Mouse (Mus musculus) G1E (cell line): Measurements from ENCODE around the gene Tbk1. TPM values are rescaled to one million over a fixed set of nuclear protein-coding genes. Genes with fewer than 3 reads are reported as not detected.

Source experiments
- ATAC-seq: 2 replicates; pipeline ENCODE4 v1.8.0; 2016; ENCODE audit warnings: mild to moderate bottlenecking; ENCODE audit not compliant: insufficient number of reproducible peaks, poor library complexity, low FRiP score, severe bottlenecking; ENCODE audit errors: extremely low read depth
- DNase-seq: peaks from one replicate; pipeline ENCODE4 v3.0.0; 2012; ENCODE audit warnings: low spot score
- H3K27me3 ChIP-seq: 2 replicates; pipeline ENCODE4 v1.6.1; 2012; ENCODE audit warnings: mild to moderate bottlenecking, low read length, inconsistent platforms; ENCODE audit not compliant: insufficient read depth
- H3K36me3 ChIP-seq: replicated peaks from 2 replicates; pipeline ENCODE3; 2012; ENCODE audit warnings: mild to moderate bottlenecking, inconsistent platforms
- H3K4me1 ChIP-seq: 2 replicates; pipeline ENCODE4 v1.6.1; 2012; ENCODE audit warnings: low read depth, low read length, inconsistent platforms, mixed read lengths; ENCODE audit not compliant: insufficient read depth
- H3K4me3 ChIP-seq: 2 replicates; pipeline ENCODE4 v1.5.1; 2012; ENCODE audit warnings: low read depth, mild to moderate bottlenecking, inconsistent platforms, low read length, moderate library complexity, mixed read lengths
- H3K9me3 ChIP-seq: replicated peaks from 2 replicates; pipeline ENCODE4 v1.6.1; 2012; ENCODE audit warnings: inconsistent platforms
- CTCF ChIP-seq: IDR thresholded peaks from 2 replicates; pipeline ENCODE4 v1.5.1; 2012; ENCODE audit warnings: low read depth, low read length, inconsistent platforms, mixed read lengths
- GATA1 ChIP-seq: IDR thresholded peaks from 2 replicates; pipeline ENCODE4 v1.6.1; 2012; ENCODE audit warnings: borderline replicate concordance, low read length, inconsistent platforms, mixed read lengths
- GATA2 ChIP-seq: IDR thresholded peaks from 2 replicates; pipeline ENCODE4 v1.6.1; 2012; ENCODE audit warnings: low read depth, low read length, inconsistent platforms, borderline replicate concordance
- POLR2AphosphoS5 ChIP-seq: IDR thresholded peaks from 2 replicates; pipeline ENCODE4 v1.6.1; 2012; ENCODE audit warnings: low read depth, low read length, inconsistent platforms; ENCODE audit not compliant: insufficient replicate concordance
- TAL1 ChIP-seq: conservative IDR thresholded peaks from 2 replicates; pipeline ENCODE4 v1.6.1; 2012; ENCODE audit warnings: low read depth, low read length, inconsistent platforms, mixed read lengths
- polyA plus RNA-seq: library from polyadenylated mRNA; stranded (reverse); fragments of >175 nt; gene quantifications from 2 replicates; pipeline ENCODE4 v1.2.3, GENCODE M21; 2012
- total RNA-seq, 2 experiments: library from RNA; stranded (forward) in 1 of 2; stranded (reverse) in 1 of 2; fragments of 200-1000 nt in 1 of 2; fragments of >200 nt in 1 of 2; fragmentation: Nextera tagmentation in 1 of 2; gene quantifications; 2 replicates each; pipeline ENCODE4 v1.2.3; 2014 to 2017

Gene Tbk1
- total and polyA plus RNA-seq, 3 experiments, result 6.8 to 107 (median 96.3) TPM

DNA sequence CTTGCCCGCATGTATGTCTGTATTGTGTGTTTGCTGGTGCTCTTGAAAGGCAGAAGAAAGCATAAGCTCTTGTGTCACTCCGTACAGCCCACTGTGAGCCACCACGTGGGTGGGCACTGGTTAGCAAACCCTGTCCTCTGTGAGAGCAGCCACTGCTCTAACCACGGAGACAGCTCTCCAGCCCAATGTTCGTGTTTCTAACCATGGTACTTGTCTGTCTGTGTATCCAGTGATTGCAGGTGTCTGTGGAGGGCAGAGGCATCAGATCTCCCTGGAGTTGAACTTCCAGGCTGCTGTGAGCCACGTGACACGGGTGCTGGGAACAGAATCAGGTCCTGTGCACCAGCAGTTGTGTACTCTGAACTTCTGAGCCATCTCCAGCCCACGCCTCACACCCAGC, 4.3 kb downstream of the Tbk1 start:
- DNase-seq, result no peak
- peaks cover 6% of the 10 kb centered on the region for H3K9me3 ChIP-seq
- TF ChIP-seq POLR2AphosphoS5 (no peak), TAL1 (no peak), GATA1 (no peak)
- peaks cover 62% of the 10 kb centered on the region for H3K36me3 ChIP-seq
- H3K4me1 ChIP-seq, result peaks cover 41% of the 10 kb centered on the region
- H3K27me3 ChIP-seq, result no peaks in the 10 kb centered on the region
- no peak for ATAC-seq
- H3K4me3 ChIP-seq, result no peak overlapping the region

DNA sequence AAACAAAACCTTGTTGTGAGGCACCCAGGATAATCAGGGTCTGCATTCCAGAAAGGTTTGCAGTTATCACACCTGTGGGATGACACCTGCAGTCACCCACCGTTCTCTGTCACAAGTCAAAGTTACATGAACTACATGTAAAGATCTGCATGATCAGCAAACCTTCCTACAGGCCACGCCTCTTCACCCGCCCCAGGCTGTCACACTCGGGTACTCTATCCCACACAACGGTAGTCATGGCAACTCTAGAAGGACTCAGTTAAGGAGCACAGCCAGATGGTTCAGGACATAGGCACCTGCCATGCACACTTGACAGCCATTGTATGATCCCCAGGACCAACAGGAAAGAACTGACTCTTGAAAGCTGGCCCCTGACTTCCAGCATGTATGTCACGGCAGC, 5.2 kb downstream of the Tbk1 start:
- H3K4me1 ChIP-seq, result peaks cover 40% of the 10 kb centered on the region
- no peak for DNase-seq
- no peak overlapping the region for H3K4me3 ChIP-seq
- H3K9me3 ChIP-seq, result peaks cover 6% of the 10 kb centered on the region
- TF ChIP-seq CTCF (no peak), TAL1 (no peak), POLR2AphosphoS5 (no peak), GATA2 (no peak), GATA1 (no peak)
- H3K27me3 ChIP-seq, result no peaks in the 10 kb centered on the region
- peaks cover 64% of the 10 kb centered on the region for H3K36me3 ChIP-seq
- no peak for ATAC-seq

DNA sequence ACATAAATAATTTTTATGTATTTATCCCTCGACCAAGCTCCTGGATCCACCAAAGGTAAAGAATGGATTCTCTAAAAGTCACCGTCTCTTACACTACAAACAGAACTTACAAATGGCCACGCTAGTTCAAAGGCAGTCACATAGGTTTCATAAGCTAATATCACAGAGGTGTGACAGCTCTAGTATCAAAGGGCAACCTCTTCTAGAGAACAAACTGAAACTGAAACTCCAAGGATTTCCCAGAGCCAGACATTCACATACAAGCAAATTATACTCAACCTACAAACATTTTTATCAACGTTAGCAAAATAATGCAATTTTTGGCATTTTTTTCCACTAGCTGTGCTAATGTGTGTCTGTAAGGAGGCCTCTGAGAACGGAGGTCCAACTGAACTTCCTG, 6.2 kb downstream of the Tbk1 start:
- no peaks in the 10 kb centered on the region for H3K27me3 ChIP-seq
- ATAC-seq (no peak), DNase-seq (no peak)
- no peak overlapping the region for H3K4me3 ChIP-seq
- no peak for TF ChIP-seq CTCF
- no peak for TF ChIP-seq GATA1
- peaks cover 6% of the 10 kb centered on the region for H3K9me3 ChIP-seq
- H3K36me3 ChIP-seq, result peaks cover 74% of the 10 kb centered on the region
- peaks cover 35% of the 10 kb centered on the region for H3K4me1 ChIP-seq

DNA sequence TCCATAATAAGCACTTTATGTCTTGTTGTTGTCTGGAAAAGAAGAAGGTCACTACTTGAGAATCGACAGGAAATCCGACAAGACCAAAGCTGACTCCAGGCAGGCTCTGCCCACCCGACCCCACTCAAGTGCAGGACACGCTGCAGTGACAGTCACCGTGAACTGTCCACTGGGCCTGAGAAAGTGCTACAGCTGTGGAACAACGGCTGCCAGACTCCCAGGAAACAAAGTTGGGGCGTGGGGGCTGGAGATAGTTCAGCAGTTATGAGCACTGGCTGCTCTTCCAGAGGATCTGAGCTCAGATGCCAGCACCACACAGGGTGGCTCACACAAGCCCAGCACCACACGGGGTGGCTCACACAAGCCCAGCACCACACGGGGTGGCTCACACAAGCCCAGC, 10.2 kb downstream of the Tbk1 start:
- DNase-seq, result no peak
- Histone ChIP-seq H3K36me3 (peaks cover 66% of the 10 kb centered on the region), H3K9me3 (peaks cover 12% of the 10 kb centered on the region), H3K4me1 (peaks cover 11% of the 10 kb centered on the region; the same call in 1 of the 2 replicates), H3K27me3 (no peaks in the 10 kb centered on the region), H3K4me3 (no peak overlapping the region)
- no peak for ATAC-seq
- no peak for TF ChIP-seq POLR2AphosphoS5
- TF ChIP-seq GATA2, result no peak
- no peak for TF ChIP-seq GATA1
- TF ChIP-seq CTCF, result no peak
- no peak for TF ChIP-seq TAL1

DNA sequence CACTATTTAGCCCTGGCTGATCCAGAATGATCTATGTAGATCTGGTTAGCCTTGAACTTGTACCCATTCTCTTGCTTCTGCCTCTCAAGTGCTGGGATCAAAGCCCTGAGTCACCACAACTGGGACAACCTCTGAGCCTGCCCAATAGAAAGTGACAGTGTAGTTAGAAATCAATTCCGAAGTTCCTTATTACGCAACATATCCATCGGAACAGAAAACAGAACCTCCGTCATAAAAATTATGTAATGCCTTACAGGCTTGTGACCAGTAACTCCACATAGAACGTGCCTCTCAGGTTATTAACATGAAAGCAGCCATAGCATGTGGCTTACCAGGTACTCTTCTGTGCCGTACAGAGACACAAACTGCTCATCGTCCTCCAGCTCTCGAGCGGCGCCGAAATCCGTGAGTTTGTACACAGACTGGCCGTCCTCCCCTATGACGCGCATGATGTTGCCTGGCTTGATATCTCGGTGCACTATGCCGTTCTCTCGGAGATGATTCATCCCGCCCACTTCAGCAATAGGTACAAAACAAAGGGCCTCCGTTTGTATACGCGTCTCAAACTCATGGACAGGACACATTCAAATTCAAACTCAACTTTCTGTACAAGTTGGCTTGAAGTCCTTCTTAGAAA, 15.0 kb downstream of the Tbk1 start:
- H3K9me3 ChIP-seq, result peaks cover 23% of the 10 kb centered on the region
- TF ChIP-seq CTCF (no peak), GATA2 (no peak), GATA1 (no peak), POLR2AphosphoS5 (no peak), TAL1 (no peak)
- no peak for DNase-seq
- H3K27me3 ChIP-seq, result no peaks in the 10 kb centered on the region
- ATAC-seq, result no peak
- H3K4me3 ChIP-seq, result no peak overlapping the region
- H3K36me3 ChIP-seq, result peaks cover 75% of the 10 kb centered on the region
- H3K4me1 ChIP-seq, result peaks cover 36% of the 10 kb centered on the region

DNA sequence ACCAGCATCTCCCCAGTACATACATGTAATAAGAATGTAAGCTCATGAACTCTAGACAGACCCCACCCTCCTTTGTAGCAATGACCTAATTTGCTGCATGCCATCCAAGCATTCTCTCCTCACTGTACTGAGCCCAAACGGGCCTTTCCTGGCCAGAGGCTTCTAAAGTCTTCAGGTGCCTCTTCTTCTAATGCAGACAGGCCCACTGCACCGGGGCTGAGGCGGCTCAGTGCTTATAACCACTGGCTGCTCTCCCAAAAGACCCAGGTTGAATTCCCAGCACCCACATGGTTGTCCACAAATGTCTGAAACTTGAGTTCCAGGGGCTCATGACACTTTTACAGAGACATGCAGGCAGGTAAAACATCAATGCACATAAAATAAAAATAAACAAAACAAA, 15.6 kb downstream of the Tbk1 start:
- H3K36me3 ChIP-seq, result peaks cover 69% of the 10 kb centered on the region
- DNase-seq (no peak), ATAC-seq (no peak)
- H3K27me3 ChIP-seq, result no peaks in the 10 kb centered on the region
- no peak overlapping the region for H3K4me3 ChIP-seq
- peaks cover 36% of the 10 kb centered on the region for H3K4me1 ChIP-seq
- peaks cover 23% of the 10 kb centered on the region for H3K9me3 ChIP-seq
- no peak for TF ChIP-seq CTCF
- TF ChIP-seq GATA1, result no peak
- TF ChIP-seq TAL1, result no peak
- no peak for TF ChIP-seq GATA2
- TF ChIP-seq POLR2AphosphoS5, result no peak
